Mouse (Mus musculus): ENCODE measurements around the gene Gm6993. TPM values are rescaled to one million over a fixed set of nuclear protein-coding genes. Genes with fewer than 3 reads are reported as not detected.

Gm6993 gene
- total RNA-seq, 2 experiments from 2014 or later = not detected

- no peak for ATAC-seq (replicated peaks; ENCODE audit: low FRiP score, poor library complexity, severe bottlenecking)
Observed at GRCm38 (mm10) chr12:31236861-31237595, 3.5 kb upstream of the Gm6993 start.

GRCm38 (mm10) chr12:31239031-31239583 lies 1.5 kb upstream of the Gm6993 start:
- ATAC-seq (replicated peaks; ENCODE audit: low FRiP score, poor library complexity, severe bottlenecking) = no peak

DNA sequence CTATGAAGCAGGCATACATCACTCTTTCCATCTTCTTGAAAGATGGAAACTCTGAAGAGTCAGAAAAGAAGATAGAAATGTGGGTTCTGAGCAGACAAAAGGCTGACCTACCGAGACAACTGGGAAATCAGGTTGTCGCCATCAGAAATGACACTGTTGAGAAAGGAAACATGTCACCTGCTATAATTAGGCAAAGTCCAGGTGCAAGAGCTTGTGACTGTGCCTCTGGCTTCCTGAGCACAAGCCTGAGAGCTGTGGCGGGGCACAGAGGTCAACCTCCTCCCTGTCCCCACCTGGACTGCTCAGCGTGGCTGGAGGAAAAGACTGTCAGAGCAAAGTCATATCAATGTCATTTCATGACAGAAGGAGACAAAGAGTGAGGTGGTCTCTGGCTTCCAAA lies 772 bp upstream of the Gm6993 start:
- ATAC-seq (replicated peaks; ENCODE audit: low FRiP score, poor library complexity, severe bottlenecking) = no peak

DNA sequence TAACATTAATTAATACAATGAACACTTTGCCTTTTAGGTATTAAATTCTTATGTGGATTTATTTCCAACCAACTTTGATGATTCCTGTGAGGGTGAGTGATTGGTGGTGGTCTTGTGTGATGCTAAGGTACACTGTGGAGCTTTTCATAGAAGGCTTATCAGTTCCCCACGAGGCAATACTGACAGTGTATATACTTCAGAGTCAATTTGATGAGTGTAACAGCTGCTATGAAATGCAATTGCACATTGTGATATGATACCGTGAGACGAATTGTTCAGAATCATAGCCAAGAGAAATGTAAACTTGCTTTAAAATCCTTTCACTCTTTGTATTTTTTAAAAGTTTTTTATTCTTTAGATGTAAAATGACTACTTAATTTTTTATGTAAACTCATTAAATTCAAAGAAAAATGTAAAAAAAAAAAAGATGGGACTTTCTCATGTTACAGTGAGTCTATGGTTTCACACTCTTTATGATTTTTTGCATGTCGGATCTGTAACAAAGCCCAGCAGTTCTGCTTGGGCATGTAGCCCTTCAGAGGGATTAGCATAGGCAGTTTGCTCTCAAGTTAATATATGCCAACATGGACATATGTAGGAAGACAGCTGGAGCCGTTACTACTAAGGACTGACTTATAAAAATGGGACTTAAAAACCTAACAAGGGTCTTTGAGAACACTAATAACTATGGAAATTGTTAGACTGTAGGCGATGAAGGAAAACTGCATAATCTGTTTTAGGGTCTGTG lies 1.2 kb downstream of the Gm6993 start:
- no peak for ATAC-seq (replicated peaks; ENCODE audit: low FRiP score, poor library complexity, severe bottlenecking)

DNA sequence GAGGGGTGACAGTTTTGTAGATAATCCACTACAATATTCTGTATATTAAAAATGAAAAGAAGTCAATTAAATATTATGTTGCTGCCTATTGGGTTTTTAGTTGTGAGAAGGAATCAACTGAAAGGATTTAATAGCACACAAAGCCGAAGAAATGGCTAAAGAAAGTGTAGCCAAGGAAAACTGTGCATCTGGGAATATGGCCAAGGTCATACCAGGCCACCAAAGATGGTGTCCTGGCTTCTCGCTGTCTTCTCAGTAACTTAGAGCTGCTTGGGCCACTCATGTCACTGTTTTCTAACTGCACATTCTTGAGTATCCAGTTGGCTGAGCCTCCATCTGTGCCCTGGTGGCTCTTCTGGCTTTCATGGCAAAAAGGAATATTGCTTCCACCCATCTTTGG lies 3.4 kb downstream of the Gm6993 start:
- no peak for ATAC-seq (replicated peaks; ENCODE audit: low FRiP score, poor library complexity, severe bottlenecking)

GRCm38 (mm10) chr12:31244691-31245090 lies 4.1 kb downstream of the Gm6993 start:
- ATAC-seq (replicated peaks; ENCODE audit: low FRiP score, poor library complexity, severe bottlenecking) = no peak

GRCm38 (mm10) chr12:31246153-31246552 lies 5.6 kb downstream of the Gm6993 start:
- no peak for ATAC-seq (replicated peaks; ENCODE audit: low FRiP score, poor library complexity, severe bottlenecking)

- no peak for ATAC-seq (replicated peaks; ENCODE audit: low FRiP score, poor library complexity, severe bottlenecking)
Observed at GRCm38 (mm10) chr12:31246615-31247014, 6.0 kb downstream of the Gm6993 start.

- ATAC-seq (replicated peaks; ENCODE audit: low FRiP score, poor library complexity, severe bottlenecking) = no peak
Observed at GRCm38 (mm10) chr12:31248165-31248564, 7.6 kb downstream of the Gm6993 start.

DNA sequence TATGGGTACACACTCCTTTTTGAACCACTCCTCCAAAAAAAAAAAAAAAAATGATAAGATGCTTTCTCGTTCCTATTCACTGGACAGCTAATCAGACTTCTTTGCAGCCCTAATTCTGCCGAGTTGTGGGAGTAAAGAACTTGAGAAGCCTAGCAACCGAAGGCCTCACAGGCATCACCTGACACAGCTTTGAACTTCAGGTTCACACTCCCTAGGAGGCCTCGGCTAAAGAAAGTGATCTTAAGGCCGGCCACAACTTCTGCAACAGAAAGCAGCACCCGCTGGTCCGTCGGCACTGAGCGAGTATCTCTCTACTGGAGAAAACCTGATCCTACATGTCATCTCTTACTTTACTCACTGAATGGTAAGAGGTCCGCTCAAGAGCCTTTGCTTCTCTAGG lies 8.1 kb downstream of the Gm6993 start:
- no peak for ATAC-seq (replicated peaks; ENCODE audit: low FRiP score, poor library complexity, severe bottlenecking)

GRCm38 (mm10) chr12:31252259-31252658 lies 11.7 kb downstream of the Gm6993 start:
- no peak for ATAC-seq (replicated peaks; ENCODE audit: low FRiP score, poor library complexity, severe bottlenecking)

DNA sequence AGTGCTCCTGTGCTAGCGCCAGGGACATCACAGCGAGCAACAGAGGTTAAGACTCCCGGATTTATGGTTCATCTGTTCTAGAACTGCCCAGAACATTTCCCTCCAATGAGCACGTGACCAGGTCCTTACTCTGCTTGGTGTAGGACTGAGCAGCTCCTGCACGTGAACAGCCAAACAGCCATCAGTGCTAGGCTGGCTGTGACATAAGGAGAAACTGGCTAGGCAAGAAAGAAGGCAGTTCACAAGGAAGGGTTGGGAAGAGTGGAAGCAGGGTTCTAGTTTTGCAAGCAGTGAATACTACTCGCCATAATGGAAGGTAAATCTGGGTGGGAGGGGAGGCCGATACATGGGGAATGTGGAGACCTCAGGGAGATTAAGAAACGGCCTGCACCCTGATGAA lies 14.4 kb downstream of the Gm6993 start:
- ATAC-seq (replicated peaks; ENCODE audit: low FRiP score, poor library complexity, severe bottlenecking) = no peak

DNA sequence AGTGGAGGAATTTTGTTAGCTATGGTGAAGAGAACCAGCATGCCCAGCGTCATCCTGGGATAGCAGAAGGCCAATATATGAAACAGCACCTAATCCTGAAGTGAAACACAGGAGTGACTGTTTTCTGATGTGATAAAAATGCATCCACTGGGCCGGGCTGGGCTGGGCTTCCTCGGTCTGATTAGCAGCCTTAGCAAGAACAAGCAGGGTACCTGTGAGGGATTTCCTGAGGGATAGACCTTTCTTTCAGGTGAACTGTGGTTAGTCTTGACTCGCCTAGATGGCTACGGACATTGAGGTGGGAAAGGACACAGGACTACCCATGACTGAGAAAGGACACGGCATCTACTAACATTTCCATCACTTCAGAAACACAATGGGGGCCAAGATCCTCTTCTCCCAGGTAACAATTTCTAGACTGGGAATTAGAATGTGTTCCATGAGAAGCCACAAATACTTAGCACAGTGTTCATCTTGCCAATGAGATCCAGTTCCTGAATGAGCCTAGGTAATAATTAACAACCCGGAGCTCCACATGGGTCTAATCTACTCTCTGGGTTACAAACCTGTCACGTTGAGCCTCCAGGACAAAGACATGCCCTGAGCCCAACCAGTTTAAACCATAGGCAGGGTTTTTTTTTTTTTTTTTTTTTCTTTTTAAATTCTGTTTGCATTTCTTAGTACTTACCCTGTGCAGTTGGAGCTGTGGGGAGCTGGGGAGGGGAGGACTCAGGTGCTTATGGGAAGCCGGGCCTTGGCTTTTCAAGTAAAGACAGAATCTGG lies 15.7 kb downstream of the Gm6993 start:
- ATAC-seq (replicated peaks; ENCODE audit: low FRiP score, poor library complexity, severe bottlenecking) = no peak

- no peak for ATAC-seq (replicated peaks; ENCODE audit: low FRiP score, poor library complexity, severe bottlenecking)
Observed at GRCm38 (mm10) chr12:31261882-31262281, 21.3 kb downstream of the Gm6993 start.

DNA sequence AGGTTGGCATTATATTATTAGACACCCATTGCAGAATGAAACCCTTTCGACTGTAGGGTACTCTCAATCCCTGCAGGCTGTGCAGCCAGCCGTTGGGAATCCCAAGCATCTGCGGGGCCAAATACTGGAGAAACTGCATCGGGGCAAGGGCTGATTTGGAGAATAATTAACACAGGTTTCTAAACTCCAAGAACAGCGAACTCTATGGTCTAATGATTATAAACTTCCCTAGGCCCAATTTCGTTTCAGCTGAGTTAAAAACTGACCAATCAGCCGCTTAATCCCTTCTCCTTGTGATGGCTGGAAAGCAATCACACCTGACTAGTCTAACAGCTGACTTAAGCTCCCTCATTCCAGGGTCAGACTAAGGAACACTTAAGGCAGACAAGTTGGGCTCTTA lies 23.4 kb downstream of the Gm6993 start:
- no peak for ATAC-seq (replicated peaks; ENCODE audit: low FRiP score, poor library complexity, severe bottlenecking)

GRCm38 (mm10) chr12:31265005-31265721 lies 24.6 kb downstream of the Gm6993 start, which contains the start of gene Lamb1:
Gene Lamb1 (plus strand): TSS chr12:31265234.
- ATAC-seq (replicated peaks; ENCODE audit: low FRiP score, poor library complexity, severe bottlenecking) = no peak

GRCm38 (mm10) chr12:31265722-31266431 lies 25.3 kb downstream of the Gm6993 start:
- no peak for ATAC-seq (replicated peaks; ENCODE audit: low FRiP score, poor library complexity, severe bottlenecking)

- ATAC-seq (replicated peaks; ENCODE audit: low FRiP score, poor library complexity, severe bottlenecking) = no peak
Observed at GRCm38 (mm10) chr12:31266686-31267085, 26.1 kb downstream of the Gm6993 start.

- no peak for ATAC-seq (replicated peaks; ENCODE audit: low FRiP score, poor library complexity, severe bottlenecking)
Observed at GRCm38 (mm10) chr12:31267363-31267762, 26.8 kb downstream of the Gm6993 start.

Data from erythroid progenitor cell, adult 5-6 weeks (primary cell).